Mouse (Mus musculus) MEL (cell line): ENCODE measurements around the gene Denr. TPM values are rescaled to one million over a fixed set of nuclear protein-coding genes. Genes with fewer than 3 reads are reported as not detected.

Experiments
- DNase-seq: peaks from one replicate; pipeline ENCODE4 v3.0.0; 2011; ENCODE audit warnings: low read depth, low spot score
- H3K27ac ChIP-seq: 2 replicates; pipeline ENCODE4 v1.5.1; 2012; ENCODE audit warnings: low read depth, mild to moderate bottlenecking, control low read depth, low read length, moderate library complexity; ENCODE audit not compliant: control insufficient read depth
- H3K27me3 ChIP-seq, 2 experiments: fragments of 150-350 bp in 1 of 2; sonication (generic) in 1 of 2; 2 replicates each; pipeline ENCODE4 v1.6.1; 2012; ENCODE audit warnings: low read length in 2 of 2, mild to moderate bottlenecking in 2 of 2, improper control_type of control experiment in 1 of 2, moderate library complexity in 1 of 2; ENCODE audit not compliant: insufficient read depth in 2 of 2, control insufficient read depth in 1 of 2
- H3K36me3 ChIP-seq, 2 experiments: 2 replicates each; pipeline ENCODE4 v1.6.1; 2012 to 2014; ENCODE audit warnings: low read length in 2 of 2, improper control_type of control experiment in 1 of 2, inconsistent platforms in 1 of 2, mild to moderate bottlenecking in 1 of 2; ENCODE audit not compliant: insufficient read depth in 2 of 2, control insufficient read depth in 1 of 2
- H3K4me1 ChIP-seq, 2 experiments: fragments of 150-350 bp in 1 of 2; sonication (generic) in 1 of 2; 2 replicates each; pipeline ENCODE4 v1.6.1; 2012; ENCODE audit warnings: low read length in 2 of 2, improper control_type of control experiment in 1 of 2, mild to moderate bottlenecking in 1 of 2; ENCODE audit not compliant: insufficient read depth in 2 of 2, control insufficient read depth in 1 of 2
- H3K4me3 ChIP-seq, 2 experiments: fragments of 150-350 bp in 1 of 2; sonication (generic) in 1 of 2; 2 replicates each; pipeline ENCODE4 v1.5.1; 2012; ENCODE audit warnings: low read depth in 2 of 2, low read length in 2 of 2, mild to moderate bottlenecking in 2 of 2, moderate library complexity in 2 of 2, control low read depth in 1 of 2, improper control_type of control experiment in 1 of 2; ENCODE audit not compliant: control insufficient read depth in 1 of 2, insufficient read depth in 1 of 2
- H3K79me2 ChIP-seq: 2 replicates; pipeline ENCODE4 v1.6.1; 2012; ENCODE audit warnings: mild to moderate bottlenecking, low read length, moderate library complexity; ENCODE audit not compliant: control insufficient read depth, poor library complexity, insufficient read depth
- H3K9ac ChIP-seq: 2 replicates; pipeline ENCODE4 v1.6.1; 2012; ENCODE audit warnings: low read depth, mild to moderate bottlenecking, control low read depth, low read length, moderate library complexity; ENCODE audit not compliant: control insufficient read depth, poor library complexity, severe bottlenecking
- H3K9me3 ChIP-seq: fragments of 150-350 bp; sonication (generic); replicated peaks from 2 replicates; pipeline ENCODE4 v1.6.1; 2012; ENCODE audit warnings: mild to moderate bottlenecking, low read length, improper control_type of control experiment, moderate library complexity; ENCODE audit not compliant: insufficient read depth
- BHLHE40 ChIP-seq: IDR thresholded peaks from 2 replicates; pipeline ENCODE4 v1.6.1; 2012; ENCODE audit warnings: low read depth, mild to moderate bottlenecking, inconsistent platforms, low read length, improper control_type of control experiment, borderline replicate concordance
- CHD1 ChIP-seq: IDR thresholded peaks from 2 replicates; pipeline ENCODE4 v1.6.1; 2012; ENCODE audit warnings: low read depth, mild to moderate bottlenecking, inconsistent platforms, low read length, improper control_type of control experiment
- CTCF ChIP-seq, 3 experiments: IDR thresholded peaks in 2 of 3; conservative IDR thresholded peaks in 1 of 3; 2 replicates each; pipeline ENCODE4 v1.5.1; 2011 to 2012; ENCODE audit warnings: low read length in 3 of 3, low read depth in 2 of 3, mild to moderate bottlenecking in 2 of 3, improper control_type of control experiment in 1 of 3, inconsistent platforms in 1 of 3, mixed read lengths in 1 of 3, moderate library complexity in 1 of 3; ENCODE audit not compliant: control insufficient read depth in 1 of 3, insufficient read depth in 1 of 3, poor library complexity in 1 of 3, severe bottlenecking in 1 of 3
- ETS1 ChIP-seq: IDR thresholded peaks from 2 replicates; pipeline ENCODE4 v1.6.1; 2012; ENCODE audit warnings: low read depth, mild to moderate bottlenecking, inconsistent platforms, low read length, improper control_type of control experiment, moderate library complexity
- GABPA ChIP-seq: IDR thresholded peaks from 2 replicates; pipeline ENCODE4 v1.6.1; 2012; ENCODE audit warnings: low read depth, mild to moderate bottlenecking, inconsistent platforms, low read length, improper control_type of control experiment, moderate library complexity
- GATA1 ChIP-seq: IDR thresholded peaks from 2 replicates; pipeline ENCODE4 v1.6.1; 2011; ENCODE audit warnings: low read depth, low read length, improper control_type of control experiment
- HCFC1 ChIP-seq: IDR thresholded peaks from 2 replicates; pipeline ENCODE4 v1.6.1; 2012; ENCODE audit warnings: low read depth, mild to moderate bottlenecking, inconsistent platforms, low read length, improper control_type of control experiment, moderate library complexity
- MAX ChIP-seq: IDR thresholded peaks from 2 replicates; pipeline ENCODE4 v1.6.1; 2011; ENCODE audit warnings: low read length, improper control_type of control experiment
- MAZ ChIP-seq: IDR thresholded peaks from 2 replicates; pipeline ENCODE4 v1.6.1; 2012; ENCODE audit warnings: low read depth, mild to moderate bottlenecking, inconsistent platforms, low read length, improper control_type of control experiment
- NRF1 ChIP-seq: IDR thresholded peaks from 2 replicates; pipeline ENCODE4 v1.6.1; 2014; ENCODE audit warnings: low read depth, mild to moderate bottlenecking, inconsistent platforms, low read length, improper control_type of control experiment, moderate library complexity; ENCODE audit not compliant: poor library complexity, insufficient read depth, severe bottlenecking
- RAD21 ChIP-seq: IDR thresholded peaks from 2 replicates; pipeline ENCODE4 v1.6.1; 2011; ENCODE audit warnings: mild to moderate bottlenecking, low read depth, low read length, improper control_type of control experiment
- SMC3 ChIP-seq: IDR thresholded peaks from 2 replicates; pipeline ENCODE4 v1.6.1; 2011; ENCODE audit warnings: low read depth, low read length, improper control_type of control experiment
- TAL1 ChIP-seq: IDR thresholded peaks from 2 replicates; pipeline ENCODE4 v1.6.1; 2012; ENCODE audit warnings: mild to moderate bottlenecking, inconsistent platforms, low read length, moderate library complexity, mixed read lengths
- TBP ChIP-seq: IDR thresholded peaks from 2 replicates; pipeline ENCODE4 v1.8.0; 2011; ENCODE audit warnings: low read depth, low read length, improper control_type of control experiment
- UBTF ChIP-seq: IDR thresholded peaks from 2 replicates; pipeline ENCODE4 v1.6.1; 2012; ENCODE audit warnings: low read depth, mild to moderate bottlenecking, inconsistent platforms, low read length, improper control_type of control experiment, moderate library complexity, borderline replicate concordance; ENCODE audit not compliant: insufficient read depth
- USF2 ChIP-seq, 2 experiments: IDR thresholded peaks; 2 replicates each; pipeline ENCODE4 v1.6.1; 2011 to 2012; ENCODE audit warnings: improper control_type of control experiment in 2 of 2, low read length in 2 of 2, borderline replicate concordance in 1 of 2, inconsistent platforms in 1 of 2, low read depth in 1 of 2, mild to moderate bottlenecking in 1 of 2; ENCODE audit not compliant: insufficient read depth in 1 of 2
- ZC3H11A ChIP-seq: IDR thresholded peaks from 2 replicates; pipeline ENCODE4 v1.6.1; 2012; ENCODE audit warnings: low read depth, mild to moderate bottlenecking, inconsistent platforms, low read length, improper control_type of control experiment
- polyA plus RNA-seq, 2 experiments: library from polyadenylated mRNA; stranded (reverse) in 1 of 2; unstranded in 1 of 2; fragments of >175 nt in 1 of 2; fragments of >200 nt in 1 of 2; gene quantifications; 2 replicates each; pipeline versions ENCODE4 v1.2.1 to v1.2.4; 2012; ENCODE audit warnings: low replicate concordance in 2 of 2, low read depth in 1 of 2; ENCODE audit not compliant: insufficient read length in 2 of 2, insufficient read depth in 1 of 2, missing spikeins in 1 of 2
- total RNA-seq: library from RNA; depleted of rRNA; stranded (reverse); fragments of 300-350 nt; gene quantifications from 2 replicates; pipeline ENCODE4 v1.2.3, GENCODE M21; 2012

Denr gene
- total and polyA plus RNA-seq, 3 experiments, result 62.4 to 323 (median 109) TPM

DNA sequence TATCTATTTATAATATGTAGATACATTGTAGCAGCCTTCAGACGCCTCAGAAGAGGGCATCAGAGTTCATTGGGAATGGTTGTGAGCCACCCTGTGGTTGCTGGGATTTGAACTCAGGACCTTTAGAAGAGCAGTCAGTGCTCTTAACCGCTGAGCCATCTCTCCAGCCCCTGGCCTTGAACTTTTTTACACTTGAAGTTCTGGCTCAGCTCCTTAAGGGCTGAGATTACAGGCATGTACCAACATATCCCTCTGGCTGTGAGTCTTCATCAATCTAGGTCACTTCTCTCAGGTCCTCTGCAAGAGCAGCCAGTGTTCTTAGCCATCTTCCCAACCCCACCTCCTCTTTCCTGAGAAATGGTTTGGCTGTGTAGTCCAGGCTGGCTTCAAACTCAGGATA lies 16.7 kb upstream of the Denr start:
- Histone ChIP-seq H3K36me3 (no peaks in the 10 kb centered on the region; a peak in 1 of 4 replicates), H3K27me3 (no peaks in the 10 kb centered on the region), H3K9ac (no peak overlapping the region), H3K4me1 (peaks cover 0 to 2% of the 10 kb centered on the region in 2 experiments; a peak in 1 of 4 replicates), H3K4me3 (no peak overlapping the region), H3K79me2 (no peaks in the 10 kb centered on the region), H3K9me3 (no peaks in the 10 kb centered on the region), H3K27ac (no peak overlapping the region)
- no peak for DNase-seq
- peak; percentile 67 for TF ChIP-seq TBP
- TF ChIP-seq ETS1, result no peak

DNA sequence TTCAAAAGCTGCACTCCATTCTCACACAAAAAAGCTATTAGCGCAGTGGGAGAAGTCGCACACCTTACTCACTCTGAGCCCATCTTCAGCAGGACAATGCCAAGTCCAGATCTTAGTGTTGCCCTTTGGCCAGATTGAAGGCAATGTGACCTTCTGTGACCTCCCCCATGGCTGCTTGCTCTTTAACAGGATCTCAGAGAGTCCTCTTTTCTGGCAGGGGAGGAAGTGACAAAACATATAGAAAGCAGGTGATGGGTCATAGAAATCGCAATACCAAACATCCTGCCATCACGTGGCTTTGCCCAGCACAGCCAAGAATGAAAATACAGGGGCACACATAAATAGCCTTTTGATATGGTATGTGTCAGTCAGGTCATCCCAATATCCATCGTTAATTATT lies 16.0 kb upstream of the Denr start:
- no peak overlapping the region for H3K9ac ChIP-seq
- TF ChIP-seq TBP (no peak), BHLHE40 (no peak), SMC3 (no peak), UBTF (no peak), RAD21 (no peak), MAX (no peak), ZC3H11A (no peak), TAL1 (no peak), ETS1 (no peak), CHD1 (no peak), GABPA (no peak), NRF1 (no peak), CTCF (IDR thresholded peaks at IDR 0.05 in 2 of 3, conservative IDR thresholded peaks at IDR 0.05 in 1 of 3; ENCODE audit: control insufficient read depth in 1 of 3, insufficient read depth in 1 of 3, low read depth in 2 of 3, low read length in 3 of 3, poor library complexity in 1 of 3, severe bottlenecking in 1 of 3) (no peak), USF2 (IDR thresholded peaks at IDR 0.05; ENCODE audit: borderline replicate concordance in 1 of 2, insufficient read depth in 1 of 2, low read depth in 1 of 2, low read length in 2 of 2) (no peak), GATA1 (no peak), HCFC1 (no peak), MAZ (no peak)
- TF ChIP-seq, all 39 proteins: peak for 0
- H3K4me3 ChIP-seq, result no peak overlapping the region
- DNase-seq, result no peak
- no peak overlapping the region for H3K27ac ChIP-seq
- H3K79me2 ChIP-seq, result no peaks in the 10 kb centered on the region
- H3K9me3 ChIP-seq, result no peaks in the 10 kb centered on the region
- H3K4me1 ChIP-seq, result peaks cover 2 to 4% of the 10 kb centered on the region in 2 experiments; a peak in 1 of 4 replicates
- no peaks in the 10 kb centered on the region for H3K27me3 ChIP-seq
- peaks cover 0 to 2% of the 10 kb centered on the region in 2 experiments; a peak in 2 of 4 replicates for H3K36me3 ChIP-seq
